Mouse (Mus musculus) limb, embryonic 11.5 days (tissue): ENCODE measurements around the gene Bckdk. TPM values are rescaled to one million over a fixed set of nuclear protein-coding genes. Genes with fewer than 3 reads are reported as not detected.
A peak's percentile ranks its signal among the peaks of the same experiment; 100 is the strongest.

ENCODE experiments used
- ATAC-seq: fragments of 200-750 bp; cut with Nextera tagmentation; 2 replicates; pipeline ENCODE4 v1.8.0; 2017; ENCODE audit warnings: low read depth; ENCODE audit not compliant: insufficient number of reproducible peaks, low FRiP score, low TSS enrichment
- DNase-seq: peaks from one replicate; pipeline ENCODE4 v3.0.0-alpha.2; 2015; ENCODE audit warnings: low spot score
- H3K27ac ChIP-seq: fragments of 300-500 bp; sonication (generic); replicated peaks from 2 replicates; pipeline ENCODE4 v1.5.1; 2014; ENCODE audit warnings: low read depth, mild to moderate bottlenecking, low read length
- H3K27me3 ChIP-seq: fragments of 300-500 bp; sonication (generic); 2 replicates; pipeline ENCODE4 v1.6.1; 2014; ENCODE audit warnings: mild to moderate bottlenecking, low read length, mixed read lengths; ENCODE audit not compliant: control insufficient read depth, insufficient read depth
- H3K36me3 ChIP-seq: fragments of 300-500 bp; sonication (generic); 2 replicates; pipeline ENCODE4 v1.6.1; 2014; ENCODE audit warnings: mild to moderate bottlenecking, low read length, moderate library complexity, mixed read lengths; ENCODE audit not compliant: control insufficient read depth, insufficient read depth
- H3K4me1 ChIP-seq: fragments of 300-500 bp; sonication (generic); 2 replicates; pipeline ENCODE4 v1.6.1; 2014; ENCODE audit warnings: low read length, mixed read lengths; ENCODE audit not compliant: control insufficient read depth, insufficient read depth
- H3K4me2 ChIP-seq: fragments of 300-500 bp; sonication (generic); 2 replicates; pipeline ENCODE4 v1.6.1; 2014; ENCODE audit warnings: low read depth, mild to moderate bottlenecking, moderate library complexity; ENCODE audit not compliant: severe bottlenecking
- H3K4me3 ChIP-seq: fragments of 300-500 bp; sonication (generic); 2 replicates; pipeline ENCODE4 v1.5.1; 2014; ENCODE audit warnings: low read depth, low read length
- H3K9ac ChIP-seq: fragments of 300-500 bp; sonication (generic); 2 replicates; pipeline ENCODE4 v1.6.1; 2014; ENCODE audit warnings: mild to moderate bottlenecking, low read length
- H3K9me3 ChIP-seq: fragments of 300-500 bp; sonication (generic); 2 replicates; pipeline ENCODE4 v1.6.1; 2016; ENCODE audit warnings: low read length; ENCODE audit not compliant: control insufficient read depth
- WGBS: fragments of 180-500 bp; shearing (Covaris S2); extraction: QIAGEN DNeasy Blood & Tissue Kit; methylation state at CpG from one replicate; pipeline ENCODE4 v1.1.7; 2014; 5-methylcytosine and 5-hydroxymethylcytosine counted together
- polyA plus RNA-seq: library from polyadenylated mRNA; unstranded; fragments of >200 nt; fragmentation: Nextera tagmentation; extraction: Ambion mirVana; gene quantifications from 2 replicates; pipeline ENCODE4 v1.2.1, GENCODE M21; 2014

The Bckdk gene
- polyA plus RNA-seq, 1 experiment from 2014 or later, result 124 TPM

GRCm38 (mm10) chr7:127928596-127928995 lies 24.7 kb downstream of the Bckdk start:
- Histone ChIP-seq H3K4me3 (no peak overlapping the region), H3K4me2 (no peak overlapping the region), H3K9me3 (no peaks in the 10 kb centered on the region), H3K27me3 (peaks cover 18% of the 10 kb centered on the region), H3K4me1 (no peaks in the 10 kb centered on the region), H3K27ac (no peak overlapping the region), H3K9ac (no peak overlapping the region), H3K36me3 (peaks cover 5% of the 10 kb centered on the region; the same call in 1 of the 2 replicates)
- 56% methylated on average over 5 of the region's 5 CpGs for WGBS
- ATAC-seq (no peak), DNase-seq (no peak)

GRCm38 (mm10) chr7:127929923-127930322 lies 26.0 kb downstream of the Bckdk start, which contains the start of gene Prss8:
Gene Prss8 (minus strand): TSS chr7:127930104.
- 8% methylated on average over 6 of the region's 6 CpGs for WGBS
- peak within 1 kb of the TSS; percentile 51 for H3K9ac ChIP-seq
- H3K4me2 ChIP-seq, result peak within 1 kb of the TSS; percentile 42
- H3K27me3 ChIP-seq, result peaks cover 18% of the 10 kb centered on the region
- ATAC-seq (no peak), DNase-seq (no peak)
- H3K36me3 ChIP-seq, result peaks cover 5% of the 10 kb centered on the region; the same call in 1 of the 2 replicates
- H3K27ac ChIP-seq, result no peak within 1 kb of the TSS
- H3K4me3 ChIP-seq, result peak within 1 kb of the TSS; percentile 22
- H3K4me1 ChIP-seq, result no peaks in the 10 kb centered on the region
- H3K9me3 ChIP-seq, result no peaks in the 10 kb centered on the region

DNA sequence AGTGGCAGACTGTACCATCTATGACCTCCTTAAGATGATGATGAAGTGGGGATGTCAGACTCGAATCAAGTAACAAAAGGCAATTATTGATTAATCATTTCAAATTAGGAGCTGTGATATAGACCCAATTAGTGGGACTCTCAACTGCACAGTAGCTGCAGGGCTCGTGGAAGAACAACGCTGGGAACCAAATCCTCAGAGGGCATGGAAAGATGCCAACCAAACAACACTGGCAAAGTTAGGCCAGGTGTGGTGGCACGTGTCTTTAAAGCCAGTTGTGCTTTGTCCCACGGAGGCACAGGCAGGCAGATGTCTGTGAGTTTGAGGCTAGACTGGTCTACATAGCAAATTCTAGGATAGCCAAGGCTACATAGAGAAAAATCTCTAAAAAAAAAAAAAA lies 26.8 kb downstream of the Bckdk start:
- Histone ChIP-seq H3K4me3 (no peak overlapping the region), H3K4me1 (no peaks in the 10 kb centered on the region), H3K4me2 (no peak overlapping the region), H3K9me3 (no peaks in the 10 kb centered on the region), H3K9ac (no peak overlapping the region), H3K27ac (no peak overlapping the region), H3K27me3 (peaks cover 18% of the 10 kb centered on the region), H3K36me3 (peaks cover 2% of the 10 kb centered on the region; the same call in 1 of the 2 replicates)
- DNase-seq (no peak), ATAC-seq (no peak)
- WGBS, result 83% methylated on average over 5 of the region's 5 CpGs

GRCm38 (mm10) chr7:127931351-127932135 lies 27.7 kb downstream of the Bckdk start:
- Histone ChIP-seq H3K9me3 (no peaks in the 10 kb centered on the region), H3K27ac (no peak overlapping the region), H3K27me3 (peaks cover 18% of the 10 kb centered on the region), H3K4me1 (0 out of 2 replicates have a peak, but pooled peaks cover 3% of the 10 kb centered on the region), H3K4me2 (no peak overlapping the region), H3K4me3 (no peak overlapping the region), H3K9ac (peak overlapping the region; percentile 7; the same call in 1 of the 2 replicates), H3K36me3 (no peaks in the 10 kb centered on the region; the same call in 1 of the 2 replicates)
- DNase-seq, result no peak
- 47% methylated on average over 13 of the region's 13 CpGs for WGBS
- ATAC-seq, result no peak

DNA sequence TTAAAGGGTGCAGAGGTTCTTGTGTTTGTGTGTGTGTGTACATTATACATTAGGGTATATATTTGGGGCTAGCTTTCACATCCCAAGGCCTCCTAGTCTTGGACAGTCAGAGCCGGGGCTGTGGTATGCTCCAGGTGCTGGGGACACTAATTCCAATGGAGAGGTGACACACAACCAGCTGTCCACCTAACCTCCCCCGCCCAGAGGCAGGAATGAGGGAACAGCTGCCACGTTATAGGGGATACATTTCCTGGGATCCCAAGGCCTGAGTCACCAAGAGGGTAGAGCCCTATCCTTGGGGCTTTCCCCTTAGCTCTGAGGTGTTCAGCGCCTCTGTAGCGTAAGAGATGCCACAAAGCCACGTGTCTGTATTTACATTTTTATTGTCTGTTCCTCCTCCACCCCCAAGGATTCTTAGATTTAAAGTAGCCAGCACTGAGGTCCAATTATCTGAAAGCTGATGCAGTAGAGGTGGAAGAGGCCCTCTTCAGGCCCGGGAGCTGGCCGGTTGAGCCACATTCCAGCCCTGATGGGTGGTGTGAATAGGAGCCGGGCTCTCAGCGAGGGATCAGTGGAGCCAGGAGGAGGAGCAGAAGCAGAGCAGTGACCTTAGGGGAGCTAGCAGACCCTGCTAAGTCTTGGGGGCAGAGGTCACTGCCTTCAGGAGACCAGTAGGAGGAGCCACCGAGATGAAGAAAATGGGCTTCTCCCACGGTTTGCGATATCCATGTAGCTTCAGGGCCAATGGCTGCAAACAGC lies 28.6 kb downstream of the Bckdk start:
- WGBS, result 18% methylated on average over 13 of the region's 13 CpGs
- H3K4me3 ChIP-seq, result no peak overlapping the region
- H3K36me3 ChIP-seq, result no peaks in the 10 kb centered on the region
- DNase-seq (no peak), ATAC-seq (no peak)
- H3K27me3 ChIP-seq, result peaks cover 18% of the 10 kb centered on the region
- no peak overlapping the region for H3K4me2 ChIP-seq
- no peaks in the 10 kb centered on the region for H3K9me3 ChIP-seq
- H3K4me1 ChIP-seq, result 0 out of 2 replicates have a peak, but pooled peaks cover 3% of the 10 kb centered on the region
- H3K27ac ChIP-seq, result no peak overlapping the region
- H3K9ac ChIP-seq, result no peak overlapping the region

DNA sequence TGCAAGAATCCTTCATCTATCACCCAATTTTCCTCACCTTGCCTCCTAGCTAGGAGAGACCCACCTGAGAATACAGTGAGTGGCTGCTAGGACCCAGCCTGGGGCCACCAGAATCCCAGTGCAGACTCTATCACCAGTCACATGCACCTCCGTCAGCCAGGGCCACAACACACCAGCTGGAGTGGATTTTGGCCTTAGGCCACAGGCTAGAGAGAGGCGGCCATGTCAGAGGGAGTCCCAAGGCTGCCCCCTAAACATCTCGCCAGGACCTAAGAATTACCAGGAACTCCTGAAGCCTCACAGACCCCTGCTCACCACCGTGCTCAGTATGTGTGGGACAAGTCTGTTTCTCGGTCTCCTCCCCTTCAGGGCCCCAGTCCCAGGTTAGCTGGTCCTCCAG lies 30.2 kb downstream of the Bckdk start:
- no peak for ATAC-seq
- WGBS, result 91% methylated on average over 5 of the region's 5 CpGs
- H3K9me3 ChIP-seq, result no peaks in the 10 kb centered on the region
- H3K9ac ChIP-seq, result no peak overlapping the region; the same call in 1 of the 2 replicates
- no peaks in the 10 kb centered on the region for H3K36me3 ChIP-seq
- H3K27me3 ChIP-seq, result peaks cover 12% of the 10 kb centered on the region
- H3K4me2 ChIP-seq, result no peak overlapping the region; the same call in 1 of the 2 replicates
- H3K4me1 ChIP-seq, result 0 out of 2 replicates have a peak, but pooled peaks cover 3% of the 10 kb centered on the region
- no peak overlapping the region for H3K27ac ChIP-seq
- no peak for DNase-seq
- H3K4me3 ChIP-seq, result no peak overlapping the region

GRCm38 (mm10) chr7:127935028-127935722 lies 31.3 kb downstream of the Bckdk start:
- Histone ChIP-seq H3K4me2 (peak overlapping the region; percentile 96), H3K9ac (peak overlapping the region; percentile 75), H3K27me3 (peaks cover 2% of the 10 kb centered on the region; the same call in 1 of the 2 replicates), H3K9me3 (no peaks in the 10 kb centered on the region), H3K4me1 (0 out of 2 replicates have a peak, but pooled peaks cover 3% of the 10 kb centered on the region), H3K27ac (no peak overlapping the region), H3K4me3 (peak overlapping the region; percentile 72), H3K36me3 (no peaks in the 10 kb centered on the region)
- DNase-seq, result peak; percentile 96
- WGBS, result 7% methylated on average over 32 of the region's 32 CpGs
- peak; percentile 93 for ATAC-seq

- H3K27ac ChIP-seq, result no peak overlapping the region
- H3K4me3 ChIP-seq, result peak overlapping the region; percentile 72
- peak overlapping the region; percentile 96 for H3K4me2 ChIP-seq
- 1% methylated on average over 36 of the region's 38 CpGs for WGBS
- no peaks in the 10 kb centered on the region for H3K27me3 ChIP-seq
- H3K9ac ChIP-seq, result peak overlapping the region; percentile 75
- no peaks in the 10 kb centered on the region for H3K36me3 ChIP-seq
- 0 out of 2 replicates have a peak, but pooled peaks have one; percentile 9 for ATAC-seq
- DNase-seq, result no peak
- H3K9me3 ChIP-seq, result no peaks in the 10 kb centered on the region
- 0 out of 2 replicates have a peak, but pooled peaks cover 3% of the 10 kb centered on the region for H3K4me1 ChIP-seq
Observed at GRCm38 (mm10) chr7:127935748-127936159, 31.9 kb downstream of the Bckdk start.
